Mouse (Mus musculus) urinary bladder, postnatal 14 days (tissue): ENCODE data around the gene Elmod2.
"Not testable (repeated sequence)": the region's sequence is repeated elsewhere in the genome, so short reads cannot be mapped to it uniquely, and the experiment has no call there.

ENCODE experiments used
- DNase-seq: peaks from one replicate; pipeline ENCODE4 v3.0.0; 2021; ENCODE audit warnings: low spot score

Gene Elmod2

GRCm38 (mm10) chr8:83331899-83332697 lies at the start of gene Elmod2:
TSS of gene Elmod2 (minus strand) at chr8:83332486.
- DNase-seq = peak; percentile 98

GRCm38 (mm10) chr8:83381016-83381415 lies 48.7 kb upstream of the Elmod2 start:
- no peak for DNase-seq

- DNase-seq = no peak
Measured at GRCm38 (mm10) chr8:83380141-83380540, 47.9 kb upstream of the Elmod2 start.

GRCm38 (mm10) chr8:83377231-83377630 lies 44.9 kb upstream of the Elmod2 start:
- no peak for DNase-seq

GRCm38 (mm10) chr8:83363156-83363769 lies 31.0 kb upstream of the Elmod2 start:
- peak; percentile 4 for DNase-seq

GRCm38 (mm10) chr8:83351315-83351714 lies 19.0 kb upstream of the Elmod2 start:
- DNase-seq = no peak

GRCm38 (mm10) chr8:83348263-83348662 lies 16.0 kb upstream of the Elmod2 start, which contains the start of gene Mgat4d:
TSS of gene Mgat4d (plus strand) at chr8:83348471.
- no peak for DNase-seq

- no peak for DNase-seq
Measured at GRCm38 (mm10) chr8:83342693-83343092, 10.4 kb upstream of the Elmod2 start.

GRCm38 (mm10) chr8:83342076-83342475 lies 9.8 kb upstream of the Elmod2 start:
- no peak for DNase-seq

GRCm38 (mm10) chr8:83332864-83333263 lies 578 bp upstream of the Elmod2 start:
- no peak for DNase-seq

GRCm38 (mm10) chr8:83331567-83331898 lies 753 bp downstream of the Elmod2 start:
- DNase-seq = no peak

GRCm38 (mm10) chr8:83327889-83328288 lies 4.4 kb downstream of the Elmod2 start:
- no peak for DNase-seq

- no peak for DNase-seq
Measured at GRCm38 (mm10) chr8:83323056-83323455, 9.2 kb downstream of the Elmod2 start.

- DNase-seq = no peak
Measured at GRCm38 (mm10) chr8:83322374-83322773, 9.9 kb downstream of the Elmod2 start.

GRCm38 (mm10) chr8:83320543-83320942 lies 11.7 kb downstream of the Elmod2 start:
- DNase-seq = no peak

- DNase-seq = no peak
Measured at GRCm38 (mm10) chr8:83315691-83316090, 16.6 kb downstream of the Elmod2 start.

- DNase-seq = not testable (repeated sequence)
Measured at GRCm38 (mm10) chr8:83315084-83315483, 17.2 kb downstream of the Elmod2 start.

GRCm38 (mm10) chr8:83309836-83310235 lies 22.4 kb downstream of the Elmod2 start:
- no peak for DNase-seq

GRCm38 (mm10) chr8:83304946-83305345 lies 27.3 kb downstream of the Elmod2 start:
- no peak for DNase-seq

GRCm38 (mm10) chr8:83300135-83300534 lies 32.2 kb downstream of the Elmod2 start:
- no peak for DNase-seq

- DNase-seq = no peak
Measured at GRCm38 (mm10) chr8:83297375-83297774, 34.9 kb downstream of the Elmod2 start.

- DNase-seq = peak; percentile 20
Measured at GRCm38 (mm10) chr8:83290176-83290575, 42.1 kb downstream of the Elmod2 start, which contains the start of gene Ucp1. TSS of gene Ucp1 (plus strand) at chr8:83290352.

GRCm38 (mm10) chr8:83285391-83285790 lies 46.9 kb downstream of the Elmod2 start:
- no peak for DNase-seq

GRCm38 (mm10) chr8:83278431-83278830 lies 53.9 kb downstream of the Elmod2 start:
- no peak for DNase-seq
